Mouse (Mus musculus) liver, adult 2 months (tissue): ENCODE data around the gene Lingo3. TPM values are rescaled to one million over a fixed set of nuclear protein-coding genes. Genes with fewer than 3 reads are reported as not detected.

Experiments used
- DNase-seq: peaks from one replicate; pipeline ENCODE4 v3.0.0-alpha.2; 2011; ENCODE audit warnings: low read depth, low spot score; ENCODE audit errors: extremely low read depth
- H3K27ac ChIP-seq: fragments of 200-500 bp; replicated peaks from 2 replicates; pipeline ENCODE4 v1.5.1; 2012; ENCODE audit warnings: low read depth, mild to moderate bottlenecking, control low read depth, inconsistent platforms, low read length; ENCODE audit not compliant: insufficient read depth
- H3K27me3 ChIP-seq: fragments of 200-500 bp; 2 replicates; pipeline ENCODE4 v1.6.1; 2012; ENCODE audit warnings: mild to moderate bottlenecking, moderate library complexity, low read length, inconsistent platforms; ENCODE audit not compliant: control insufficient read depth, insufficient read depth
- H3K36me3 ChIP-seq: fragments of 200-500 bp; 2 replicates; pipeline ENCODE4 v1.6.1; 2012; ENCODE audit warnings: low read length, inconsistent platforms; ENCODE audit not compliant: control insufficient read depth, insufficient read depth
- H3K4me1 ChIP-seq: fragments of 200-500 bp; 2 replicates; pipeline ENCODE4 v1.6.1; 2011; ENCODE audit warnings: low read length; ENCODE audit not compliant: control insufficient read depth, insufficient read depth
- H3K4me3 ChIP-seq: fragments of 200-500 bp; 2 replicates; pipeline ENCODE4 v1.5.1; 2011; ENCODE audit warnings: low read depth, mild to moderate bottlenecking, control low read depth, low read length, moderate library complexity; ENCODE audit not compliant: insufficient read depth
- H3K79me2 ChIP-seq: fragments of 200-500 bp; 2 replicates; pipeline ENCODE4 v1.6.1; 2012; ENCODE audit warnings: inconsistent platforms, mild to moderate bottlenecking, low read length, moderate library complexity; ENCODE audit not compliant: control insufficient read depth, insufficient read depth
- H3K9ac ChIP-seq: fragments of 200-500 bp; 2 replicates; pipeline ENCODE4 v1.6.1; 2012; ENCODE audit warnings: low read depth, mild to moderate bottlenecking, control low read depth, inconsistent platforms, low read length
- CTCF ChIP-seq: fragments of 200-500 bp; IDR thresholded peaks from 2 replicates; pipeline ENCODE4 v1.5.1; 2011; ENCODE audit warnings: low read depth, low read length, control low read depth
- POLR2A ChIP-seq: fragments of 200-500 bp; IDR thresholded peaks from 2 replicates; pipeline ENCODE4 v1.6.1; 2011; ENCODE audit warnings: low read length, control low read depth; ENCODE audit not compliant: insufficient read depth; ENCODE audit errors: extremely low read depth
- WGBS: fragments of 180-500 bp; shearing (Covaris S2); methylation state at CpG from one replicate; pipeline ENCODE4 v1.1.7; 2018; 5-methylcytosine and 5-hydroxymethylcytosine counted together
- polyA plus RNA-seq: library from polyadenylated mRNA; depleted of rRNA; stranded (reverse); fragments of >200 nt; gene quantifications from 2 replicates; pipeline ENCODE4 v1.2.3, GENCODE M21; 2012
- total RNA-seq: library from RNA; depleted of rRNA; stranded (reverse); fragments of >200 nt; gene quantifications from 2 replicates; pipeline ENCODE4 v1.2.3, GENCODE M21; 2014

Lingo3 gene
- total and polyA plus RNA-seq, 2 experiments = 0.05 TPM; not detected in 1

DNA sequence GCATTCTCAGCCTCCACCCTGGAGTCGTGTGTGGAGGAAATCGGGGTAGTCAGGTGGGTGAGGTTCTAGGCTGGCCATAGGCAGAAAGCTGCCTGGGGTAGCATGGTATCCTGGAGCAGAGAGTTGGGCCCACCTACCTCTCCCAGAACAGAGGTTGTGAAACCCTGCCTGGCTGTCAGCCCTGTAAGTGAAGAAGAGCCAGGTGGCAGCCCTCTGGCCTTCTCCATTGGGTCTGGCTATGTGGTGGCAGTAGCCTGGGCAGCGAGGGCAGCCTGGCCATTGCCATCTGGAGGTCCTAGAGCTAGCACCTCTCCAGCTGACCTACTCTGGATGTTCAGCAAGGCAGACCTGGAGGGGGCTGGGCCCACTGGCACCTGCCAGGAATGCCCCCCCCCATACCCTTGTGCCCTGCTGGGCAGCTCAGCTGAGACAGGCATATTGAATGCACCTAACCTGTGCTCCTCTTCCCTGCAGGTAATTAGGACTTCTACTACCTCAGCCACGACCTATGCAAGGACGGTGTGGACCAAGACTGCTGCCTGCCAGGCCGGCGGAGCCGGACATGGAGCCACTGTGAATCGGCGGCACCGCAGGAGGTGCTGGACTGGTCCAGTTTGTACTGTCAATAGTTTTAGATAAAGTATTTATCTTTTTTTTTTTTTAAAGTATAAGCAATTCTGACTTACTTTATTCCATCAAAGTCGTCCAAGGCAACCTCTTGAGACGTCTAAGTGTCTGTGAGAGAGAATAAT is 50.6 kb downstream of the Lingo3 start:
- Histone ChIP-seq H3K27me3 (no peaks in the 10 kb centered on the region), H3K79me2 (peaks cover 3% of the 10 kb centered on the region; the same call in 1 of the 2 replicates), H3K4me1 (peaks cover 7% of the 10 kb centered on the region), H3K4me3 (no peak overlapping the region), H3K36me3 (peaks cover 4% of the 10 kb centered on the region; the same call in 1 of the 2 replicates), H3K9ac (no peak overlapping the region), H3K27ac (no peak overlapping the region)
- 88% methylated on average over 13 of the region's 13 CpGs for WGBS
- TF ChIP-seq CTCF = no peak
- TF ChIP-seq POLR2A = no peak
- DNase-seq = peak; percentile 53

DNA sequence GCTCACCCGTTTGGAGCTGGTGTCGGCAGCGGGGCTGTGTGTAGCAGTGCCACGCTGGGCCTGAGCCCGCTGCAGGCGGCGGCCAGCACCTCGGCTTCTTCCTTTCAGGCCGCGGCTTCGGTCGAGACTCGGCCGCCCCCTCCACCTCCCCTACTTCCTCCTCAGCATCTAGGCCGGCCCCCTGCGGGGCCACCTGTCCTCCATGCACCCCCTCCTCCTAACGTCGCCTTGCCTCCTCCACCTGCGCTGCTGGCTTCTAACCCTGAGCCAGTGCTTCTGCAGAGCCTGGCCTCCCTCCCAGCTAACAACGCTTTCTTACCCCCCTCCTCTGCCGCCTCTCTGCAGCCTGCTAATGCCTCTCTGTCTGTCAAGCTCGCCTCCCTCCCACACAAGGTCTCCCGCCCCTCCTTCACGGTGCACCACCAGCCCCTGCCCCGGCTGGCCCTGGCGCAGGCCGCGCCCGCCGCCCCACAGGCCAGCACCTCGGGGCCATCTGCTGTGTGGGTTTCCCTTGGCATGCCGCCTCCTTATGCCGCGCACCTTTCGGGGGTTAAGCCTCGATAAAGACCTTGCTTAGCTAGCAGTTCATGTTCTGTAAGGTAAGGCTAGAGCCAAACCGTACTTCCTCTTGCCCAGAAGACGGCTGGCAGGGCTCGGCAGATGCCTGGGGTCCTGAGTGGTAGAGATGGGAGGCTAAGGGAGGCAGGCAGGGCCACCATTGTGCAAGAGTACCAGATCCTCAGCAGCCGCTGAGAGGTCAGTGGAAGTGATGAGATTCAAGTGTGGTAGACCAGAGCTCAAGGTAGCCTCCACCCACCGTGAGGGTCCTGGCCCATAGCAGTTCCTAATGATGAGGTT is 51.4 kb downstream of the Lingo3 start:
- TF ChIP-seq CTCF (no peak), POLR2A (no peak)
- no peaks in the 10 kb centered on the region for H3K27me3 ChIP-seq
- no peak for DNase-seq
- peaks cover under 1% of the 10 kb centered on the region; the same call in 1 of the 2 replicates for H3K79me2 ChIP-seq
- peaks cover 4% of the 10 kb centered on the region; the same call in 1 of the 2 replicates for H3K36me3 ChIP-seq
- 89% methylated on average over 40 of the region's 41 CpGs for WGBS
- H3K9ac ChIP-seq = no peak overlapping the region
- H3K4me3 ChIP-seq = no peak overlapping the region
- H3K27ac ChIP-seq = no peak overlapping the region
- peaks cover 7% of the 10 kb centered on the region for H3K4me1 ChIP-seq

DNA sequence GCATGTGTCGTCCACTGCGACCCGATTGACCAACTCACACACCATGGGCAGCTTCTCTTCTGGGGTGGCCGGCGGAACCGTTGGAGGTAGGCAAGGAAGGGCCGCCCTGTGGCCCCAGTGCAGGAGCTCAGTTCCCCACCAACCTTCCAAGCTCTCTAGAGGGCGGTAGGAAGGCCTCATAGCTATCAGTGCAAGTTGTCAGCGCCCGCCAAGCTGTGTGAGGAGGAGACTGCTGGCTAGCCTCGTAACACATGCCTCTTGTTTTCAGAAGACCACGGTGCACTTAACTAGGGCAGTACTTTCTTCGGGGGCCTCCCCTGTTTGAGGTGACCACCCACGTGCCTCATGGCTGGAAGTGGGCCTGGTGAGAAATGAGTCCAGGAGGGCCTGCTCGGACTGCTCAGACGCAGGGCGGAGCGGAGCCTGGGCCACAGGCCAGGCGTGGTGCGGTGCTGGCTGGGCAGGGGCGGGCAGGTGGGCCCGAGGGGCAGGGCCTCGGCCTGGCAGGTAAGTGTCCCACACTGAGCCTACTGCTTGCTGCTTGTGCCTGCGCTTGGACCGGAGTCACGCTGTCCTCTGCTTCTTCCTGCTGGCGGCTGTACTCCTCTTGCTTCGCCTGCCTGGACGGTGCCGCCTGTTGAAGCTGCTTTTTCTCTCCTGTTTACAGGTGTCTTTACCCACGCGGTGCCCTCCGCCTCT is 52.2 kb downstream of the Lingo3 start:
- Histone ChIP-seq H3K27ac (no peak overlapping the region), H3K4me3 (no peak overlapping the region), H3K36me3 (peaks cover 4% of the 10 kb centered on the region; the same call in 1 of the 2 replicates), H3K79me2 (no peaks in the 10 kb centered on the region), H3K27me3 (no peaks in the 10 kb centered on the region), H3K4me1 (0 out of 2 replicates have a peak, but pooled peaks cover 1% of the 10 kb centered on the region), H3K9ac (no peak overlapping the region)
- DNase-seq = no peak
- WGBS = 91% methylated on average over 33 of the region's 33 CpGs
- TF ChIP-seq POLR2A = no peak
- TF ChIP-seq CTCF = no peak

DNA sequence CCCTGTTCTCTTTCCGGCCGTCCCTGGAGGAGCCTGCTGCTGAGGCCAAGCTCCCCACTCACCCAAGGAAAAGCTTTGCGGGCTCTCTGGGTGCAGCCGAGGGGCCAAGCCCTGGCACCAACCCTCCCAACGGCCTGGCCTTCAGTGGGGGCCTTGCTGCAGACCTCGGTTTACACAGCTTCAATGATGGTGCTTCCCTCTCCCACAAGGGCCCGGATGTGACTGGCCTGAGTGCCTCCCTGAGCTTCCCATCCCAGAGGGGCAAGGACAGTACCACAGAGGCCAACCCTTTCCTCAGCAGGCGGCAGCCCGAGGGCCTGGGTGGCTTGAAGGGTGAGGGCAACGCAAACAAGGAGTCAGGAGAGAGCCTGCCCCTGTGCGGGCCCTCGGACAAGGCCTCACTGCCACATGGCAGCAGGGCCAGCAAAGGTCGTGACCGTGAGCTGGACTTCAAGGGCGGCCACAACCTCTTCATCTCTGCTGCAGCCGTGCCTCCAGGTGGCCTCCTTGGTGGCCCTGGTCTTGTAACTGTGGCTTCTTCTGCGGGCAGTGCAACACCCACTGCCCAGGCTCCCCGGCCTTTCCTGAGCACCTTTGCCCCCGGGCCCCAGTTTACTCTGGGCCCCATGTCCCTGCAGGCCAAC is 53.0 kb downstream of the Lingo3 start:
- H3K36me3 ChIP-seq = peaks cover 5% of the 10 kb centered on the region; the same call in 1 of the 2 replicates

DNA sequence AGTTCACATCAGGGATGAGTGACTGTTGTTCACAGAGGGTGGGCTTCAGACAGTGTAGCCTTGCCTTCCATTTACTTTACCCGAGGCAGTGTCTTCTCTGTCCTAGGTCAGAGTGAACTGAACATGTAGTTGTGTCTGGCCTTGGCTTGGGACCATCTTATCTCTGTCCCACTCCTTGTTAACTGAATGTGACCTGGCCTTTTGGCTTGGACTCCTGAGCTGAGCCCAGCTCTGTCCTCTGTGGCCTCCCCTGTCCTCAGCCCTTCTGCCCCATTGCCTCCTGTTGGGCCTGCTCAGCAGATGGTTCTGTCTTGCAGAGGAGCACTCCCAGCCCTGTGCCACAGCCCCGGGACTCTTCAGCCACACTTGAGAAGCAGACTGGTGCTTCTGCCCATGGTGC is 56.3 kb downstream of the Lingo3 start:
- 77% methylated on average over 2 of the region's 2 CpGs for WGBS
- Histone ChIP-seq H3K27me3 (no peaks in the 10 kb centered on the region), H3K79me2 (no peaks in the 10 kb centered on the region), H3K4me1 (no peaks in the 10 kb centered on the region), H3K27ac (no peak overlapping the region), H3K9ac (no peak overlapping the region), H3K4me3 (no peak overlapping the region), H3K36me3 (peaks cover 14% of the 10 kb centered on the region; the same call in 1 of the 2 replicates)
- TF ChIP-seq CTCF (no peak), POLR2A (no peak)
- DNase-seq = no peak

More for the DNA sequence above, 53.0 kb downstream of the Lingo3 start:
- Histone ChIP-seq H3K79me2 (no peaks in the 10 kb centered on the region), H3K27ac (no peak overlapping the region), H3K4me3 (no peak overlapping the region), H3K4me1 (no peaks in the 10 kb centered on the region), H3K9ac (no peak overlapping the region), H3K27me3 (no peaks in the 10 kb centered on the region)
- no peak for DNase-seq
- 90% methylated on average over 19 of the region's 19 CpGs for WGBS
- no peak for TF ChIP-seq CTCF
- no peak for TF ChIP-seq POLR2A
